Mouse (Mus musculus) cortical plate, adult 2 months (tissue): ENCODE results near the gene Snx20. TPM values are rescaled to one million over a fixed set of nuclear protein-coding genes. Genes with fewer than 3 reads are reported as not detected.
A peak's percentile ranks its signal among the peaks of the same experiment; 100 is the strongest.

ENCODE experiments used
- H3K27ac ChIP-seq: fragments of 200-500 bp; 2 replicates; pipeline ENCODE4 v1.5.1; 2012; ENCODE audit warnings: low read length, control low read depth, inconsistent platforms; ENCODE audit not compliant: insufficient read depth
- H3K4me1 ChIP-seq: fragments of 200-500 bp; 2 replicates; pipeline ENCODE4 v1.6.1; 2011; ENCODE audit warnings: low read length; ENCODE audit not compliant: control insufficient read depth, insufficient read depth
- H3K4me3 ChIP-seq: fragments of 200-500 bp; 2 replicates; pipeline ENCODE4 v1.5.1; 2011; ENCODE audit warnings: mild to moderate bottlenecking, low read length, control low read depth; ENCODE audit not compliant: insufficient read depth
- CTCF ChIP-seq: fragments of 200-500 bp; IDR thresholded peaks from 2 replicates; pipeline ENCODE4 v1.5.1; 2011; ENCODE audit warnings: mild to moderate bottlenecking, control low read depth, low read length; ENCODE audit not compliant: insufficient read depth; ENCODE audit errors: extremely low read depth
- POLR2A ChIP-seq: fragments of 200-500 bp; IDR thresholded peaks from 2 replicates; pipeline ENCODE4 v1.6.1; 2011; ENCODE audit warnings: mild to moderate bottlenecking, low read length, control low read depth; ENCODE audit not compliant: insufficient read depth; ENCODE audit errors: extremely low read depth
- polyA plus RNA-seq: library from polyadenylated mRNA; depleted of rRNA; stranded (reverse); fragments of >200 nt; gene quantifications from 2 replicates; pipeline ENCODE4 v1.2.3, GENCODE M21; 2012

The Snx20 gene
- polyA plus RNA-seq, 1 experiment: 1.1 TPM

DNA sequence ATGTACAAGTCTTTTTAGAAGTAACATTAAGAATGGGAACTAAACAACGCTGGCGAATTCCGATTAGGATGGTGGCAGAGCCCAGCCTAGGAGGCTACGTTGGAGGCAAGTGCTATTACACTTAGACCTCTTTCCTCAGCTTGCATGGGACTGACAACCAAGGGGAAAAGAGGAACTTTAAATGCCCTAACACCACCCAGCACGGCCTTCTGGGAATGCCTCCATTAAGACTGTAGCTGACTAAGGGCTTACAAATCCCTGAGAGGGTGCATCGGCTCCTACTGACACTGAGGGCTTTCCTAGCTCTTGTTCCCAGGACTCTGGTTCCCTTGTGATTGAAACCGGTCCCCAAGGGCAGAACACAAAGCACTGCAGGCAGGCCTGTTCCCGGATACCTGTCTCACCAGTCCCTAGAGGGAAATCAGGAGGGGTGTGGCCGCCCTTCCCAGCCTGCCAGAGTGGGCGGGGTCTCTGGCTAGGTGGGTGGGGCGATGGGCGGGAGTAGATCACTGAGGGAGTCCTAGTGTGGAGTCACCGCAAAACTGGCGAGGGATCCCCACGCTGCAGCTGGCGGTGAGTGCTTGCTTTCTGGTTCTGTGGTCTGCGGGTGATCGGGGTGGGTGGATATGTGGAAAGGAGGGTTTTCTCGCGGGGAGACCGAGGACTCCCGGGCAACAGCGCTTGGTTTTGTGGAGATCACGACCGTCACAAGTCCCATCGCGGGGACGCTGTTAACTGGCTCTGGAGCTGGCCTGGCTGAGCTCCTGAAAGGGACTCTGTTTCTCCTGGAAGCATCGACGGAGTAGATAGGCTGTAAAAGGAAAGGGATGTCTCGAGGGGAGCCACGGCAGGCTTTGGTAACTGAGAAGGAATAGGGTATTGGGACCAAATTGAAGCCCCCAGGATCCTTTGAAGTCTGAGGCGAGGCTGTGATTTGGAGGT, 11.2 kb upstream of the Snx20 start, which contains the start of gene Nod2:
TSS of gene Nod2 (plus strand) at position 479 of the 942 bp plus-strand sequence.
- peak within 1 kb of the TSS; percentile 22; the same call in 1 of the 2 replicates for H3K4me3 ChIP-seq
- TF ChIP-seq CTCF: no peak
- no peak for TF ChIP-seq POLR2A

GRCm38 (mm10) chr8:88642734-88643564, 7.0 kb upstream of the Snx20 start:
- Histone ChIP-seq H3K4me1 (no peaks in the 10 kb centered on the region), H3K27ac (no peak overlapping the region), H3K4me3 (no peak overlapping the region)
- TF ChIP-seq POLR2A (no peak), CTCF (no peak)

More for the DNA sequence above, 11.2 kb upstream of the Snx20 start, which contains the start of gene Nod2:
- Histone ChIP-seq H3K4me1 (no peaks in the 10 kb centered on the region), H3K27ac (no peak within 1 kb of the TSS)

DNA sequence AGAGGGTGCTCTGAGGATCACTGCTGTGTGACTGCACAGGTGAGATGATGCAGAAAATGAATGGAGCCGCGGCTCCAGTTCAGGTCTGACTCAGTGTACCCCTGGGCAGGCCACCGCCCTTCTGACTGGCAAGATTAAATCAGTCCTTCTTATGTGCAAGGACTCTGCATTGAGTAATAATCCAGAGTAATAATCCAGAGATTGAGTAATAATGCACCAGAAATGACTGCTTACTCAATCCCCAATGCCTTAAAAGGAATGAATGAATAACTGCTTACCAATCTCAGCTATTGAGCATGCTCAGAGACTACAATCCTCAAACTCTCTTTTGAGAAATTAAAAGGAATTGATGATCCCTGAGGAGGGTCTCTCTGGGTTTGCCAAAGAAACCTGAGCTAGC, 3.0 kb upstream of the Snx20 start:
- Histone ChIP-seq H3K4me3 (no peak overlapping the region), H3K27ac (no peak overlapping the region), H3K4me1 (no peaks in the 10 kb centered on the region)
- TF ChIP-seq CTCF: no peak
- TF ChIP-seq POLR2A: no peak

DNA sequence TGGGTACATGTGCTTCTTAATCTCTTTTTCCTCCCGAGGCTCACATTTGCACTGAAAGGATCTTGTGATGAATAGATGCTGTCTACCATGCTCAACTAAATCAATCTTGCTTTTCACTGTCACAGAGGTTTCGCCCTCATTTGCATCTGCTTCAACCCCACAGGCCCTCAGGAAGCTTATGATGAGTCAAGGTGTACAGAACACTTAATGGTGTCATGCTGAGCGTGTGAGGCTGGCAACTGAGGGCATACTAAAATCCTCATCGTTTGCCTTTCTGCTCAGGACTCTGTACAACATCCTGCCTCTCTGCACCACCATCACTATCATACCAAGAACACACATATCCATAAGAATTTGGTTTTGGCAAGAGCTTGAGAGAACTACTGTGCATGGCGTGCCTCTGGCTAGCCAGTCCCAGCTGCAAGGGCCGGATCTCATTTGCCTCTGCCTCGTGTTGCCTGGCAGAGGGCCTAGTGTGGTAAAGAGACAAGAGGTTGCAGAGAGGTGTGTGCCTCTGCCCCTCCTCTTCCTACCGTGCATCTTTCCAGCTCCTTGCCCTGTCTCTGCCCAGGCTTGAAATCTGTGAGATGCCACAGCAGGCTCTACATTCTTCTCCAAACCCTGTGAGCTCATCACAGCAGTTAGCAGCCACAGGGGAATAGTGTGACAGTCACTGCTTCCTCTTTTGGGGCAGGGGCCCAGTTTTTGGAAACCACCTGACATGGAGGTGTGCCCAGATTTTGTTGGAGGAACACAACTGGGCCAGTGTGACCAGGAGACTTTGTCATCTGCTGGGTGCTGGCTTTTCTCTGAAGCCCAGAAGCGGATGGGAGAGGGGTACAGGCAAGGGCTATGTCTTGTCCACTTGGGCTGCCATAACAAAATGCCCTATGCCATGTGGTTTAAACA, 1.4 kb upstream of the Snx20 start:
- Histone ChIP-seq H3K4me3 (no peak overlapping the region), H3K4me1 (no peaks in the 10 kb centered on the region), H3K27ac (no peak overlapping the region)
- TF ChIP-seq POLR2A (no peak), CTCF (no peak)

- no peak for TF ChIP-seq POLR2A
- TF ChIP-seq CTCF: no peak
- H3K4me1 ChIP-seq: peaks cover 2% of the 10 kb centered on the region; the same call in 1 of the 2 replicates
- 0 out of 2 replicates have a peak overlapping the region, but pooled peaks have one; percentile 21 for H3K27ac ChIP-seq
- no peak overlapping the region for H3K4me3 ChIP-seq
Measured at GRCm38 (mm10) chr8:88633343-88633765, 2.6 kb downstream of the Snx20 start.

- TF ChIP-seq CTCF (peak; percentile 39), POLR2A (no peak)
- H3K4me1 ChIP-seq: peaks cover 3% of the 10 kb centered on the region; the same call in 1 of the 2 replicates
- H3K4me3 ChIP-seq: no peak overlapping the region
- H3K27ac ChIP-seq: no peak overlapping the region
Measured at GRCm38 (mm10) chr8:88631081-88631480, 4.8 kb downstream of the Snx20 start.

GRCm38 (mm10) chr8:88630225-88630624, 5.7 kb downstream of the Snx20 start:
- no peak for TF ChIP-seq POLR2A
- TF ChIP-seq CTCF: no peak
- Histone ChIP-seq H3K4me3 (no peak overlapping the region), H3K4me1 (peaks cover 3% of the 10 kb centered on the region; the same call in 1 of the 2 replicates), H3K27ac (no peak overlapping the region)

DNA sequence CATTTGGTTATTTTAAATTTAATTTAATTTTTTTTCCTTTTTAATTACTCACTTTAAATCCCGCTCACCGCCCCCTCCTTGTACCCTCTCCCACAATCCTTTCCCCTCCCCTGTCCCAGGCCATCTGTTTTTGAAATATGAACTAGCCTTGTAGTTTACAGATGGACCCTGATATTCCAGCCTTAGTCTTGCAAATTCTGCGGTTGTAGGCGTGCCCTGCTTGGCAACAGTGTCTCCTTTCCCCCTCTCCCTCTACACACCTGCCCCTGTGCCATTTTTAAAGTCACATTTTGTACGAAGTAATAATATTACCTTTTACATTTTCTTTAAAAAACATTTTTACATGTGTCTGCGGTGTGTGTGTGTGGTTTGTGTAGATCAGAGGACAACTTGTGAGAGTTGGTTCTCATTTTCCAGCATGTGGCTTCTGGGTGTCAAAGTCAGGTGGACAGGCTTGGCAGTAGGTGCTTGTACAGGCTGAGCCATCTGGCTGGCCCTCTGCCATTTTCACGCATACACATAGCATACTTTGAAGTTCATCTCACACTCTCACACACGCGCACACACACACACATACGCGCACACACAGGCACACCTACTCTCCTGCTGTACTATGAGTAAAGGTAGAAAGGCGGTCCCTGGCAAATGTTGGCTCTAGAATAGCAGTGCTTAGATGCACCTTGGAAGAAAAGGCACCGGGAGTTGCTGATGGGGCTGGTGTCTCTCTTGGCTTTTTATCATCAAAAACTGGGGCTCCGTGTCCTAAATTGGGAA, 7.7 kb downstream of the Snx20 start:
- H3K27ac ChIP-seq: no peak overlapping the region
- TF ChIP-seq CTCF: no peak
- TF ChIP-seq POLR2A: no peak

More for the DNA sequence above, 7.7 kb downstream of the Snx20 start:
- H3K4me3 ChIP-seq: peak overlapping the region; percentile 38
- H3K4me1 ChIP-seq: peaks cover 3% of the 10 kb centered on the region; the same call in 1 of the 2 replicates
